Mouse (Mus musculus) hematopoietic stem cell, adult 5-6 weeks (primary cell): Measurements from ENCODE around the gene Ap3b1. TPM values are rescaled to one million over a fixed set of nuclear protein-coding genes. Genes with fewer than 3 reads are reported as not detected.

Experiments
- ATAC-seq, 2 experiments: fragments of 125-278 bp in 1 of 2; replicated peaks in 1 of 2; 2 replicates each; pipeline ENCODE4 v1.8.0; 2016 to 2017; ENCODE audit warnings: inconsistent platforms in 2 of 2, mild to moderate bottlenecking in 2 of 2, moderate number of reproducible peaks in 2 of 2, low read depth in 1 of 2, moderate TSS enrichment in 1 of 2; ENCODE audit not compliant: low FRiP score in 2 of 2, poor library complexity in 2 of 2, severe bottlenecking in 2 of 2, insufficient read depth in 1 of 2, low TSS enrichment in 1 of 2
- total RNA-seq: library from RNA; stranded (forward); fragments of 172-1452, 232-1000 nt; gene quantifications from 2 replicates; pipeline ENCODE4 v1.2.3, GENCODE M21; 2017

The Ap3b1 gene
- total RNA-seq, 1 experiment from 2014 or later = 107 TPM

DNA sequence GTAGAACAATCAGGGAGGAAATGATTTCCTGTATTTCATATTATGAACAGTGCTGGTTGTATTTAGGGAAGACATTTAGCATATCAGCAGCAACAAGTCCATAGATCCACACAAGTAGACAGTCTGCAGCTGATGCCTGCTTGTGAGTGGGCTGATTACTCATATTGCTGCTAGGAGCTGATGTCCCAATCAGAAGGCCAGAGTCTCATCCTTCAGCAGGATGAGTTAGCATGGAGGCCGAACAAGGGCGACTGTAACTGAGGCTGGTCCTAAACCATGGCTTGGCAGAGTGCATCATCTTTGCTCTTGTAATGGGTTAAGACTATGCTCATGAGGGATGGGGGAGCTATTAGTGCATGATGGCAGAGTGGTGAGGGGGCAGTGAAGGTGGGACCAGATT is 9.1 kb downstream of the Ap3b1 start:
- no peak for ATAC-seq

GRCm38 (mm10) chr13:94370521-94370920 is 11.8 kb downstream of the Ap3b1 start:
- no peak for ATAC-seq

GRCm38 (mm10) chr13:94372066-94372465 is 13.3 kb downstream of the Ap3b1 start:
- no peak for ATAC-seq

GRCm38 (mm10) chr13:94374131-94374530 is 15.4 kb downstream of the Ap3b1 start:
- ATAC-seq = no peak

- ATAC-seq = no peak
Observed at GRCm38 (mm10) chr13:94375526-94376390, 17.0 kb downstream of the Ap3b1 start.

GRCm38 (mm10) chr13:94379006-94379405 is 20.2 kb downstream of the Ap3b1 start:
- ATAC-seq = no peak

DNA sequence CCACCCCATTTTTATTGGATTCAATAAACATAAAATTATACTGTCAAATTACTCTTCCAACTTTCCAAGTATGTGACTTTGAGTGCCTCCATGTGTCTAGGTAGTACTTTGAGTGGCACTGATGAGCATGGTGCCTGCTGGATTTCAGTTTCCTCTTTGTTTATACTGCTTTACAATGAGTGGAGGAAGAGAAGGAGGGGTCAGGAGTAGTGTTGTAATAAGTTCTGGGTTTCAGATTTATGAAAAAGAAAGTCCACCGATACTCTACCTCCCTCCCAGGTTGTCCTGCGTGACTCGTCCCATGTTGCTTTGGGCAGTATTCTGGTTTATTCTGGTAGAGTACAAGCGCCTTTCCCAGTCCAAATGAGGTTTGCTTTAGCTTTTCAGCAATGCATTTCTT is 22.7 kb downstream of the Ap3b1 start:
- ATAC-seq = peak; percentile 30 to 47; a peak in 3 of 4 replicates

- ATAC-seq = peak; percentile 72 to 81
Observed at GRCm38 (mm10) chr13:94381829-94382675, 23.3 kb downstream of the Ap3b1 start.

DNA sequence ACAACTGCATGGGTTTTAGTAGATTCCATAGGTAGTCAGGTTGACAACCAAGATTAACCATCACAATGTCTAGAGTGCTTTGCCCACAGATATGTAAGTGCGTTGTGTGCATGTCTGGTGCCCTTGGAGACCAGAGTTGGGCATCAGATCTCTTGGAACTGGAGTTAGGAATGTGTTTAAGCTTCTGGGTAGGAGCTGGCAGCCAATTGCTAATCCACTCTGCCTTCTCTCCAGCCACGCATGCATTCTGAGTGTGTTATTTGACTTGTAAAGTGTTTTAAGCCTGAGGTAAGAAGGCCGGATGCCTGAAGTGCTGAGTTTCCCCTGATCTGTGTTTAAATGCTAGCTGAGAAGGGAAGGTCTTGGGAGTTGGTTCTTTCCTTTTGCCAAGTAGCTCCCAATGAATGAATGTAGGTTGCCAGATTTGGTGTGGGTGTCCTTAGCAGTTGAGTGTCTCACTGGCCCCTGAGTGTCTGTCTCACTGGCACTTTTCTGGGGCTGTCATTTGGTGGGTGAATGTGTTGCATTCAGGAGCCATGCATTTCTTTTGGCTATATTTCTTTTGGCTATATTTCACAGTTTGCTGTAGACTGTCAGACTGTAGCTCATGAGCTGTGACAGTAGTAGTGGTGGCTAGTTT is 26.3 kb downstream of the Ap3b1 start:
- no peak for ATAC-seq

GRCm38 (mm10) chr13:94388566-94388965 is 29.8 kb downstream of the Ap3b1 start:
- peak in 1 of 2 experiments; percentile 7; a peak in 1 of 4 replicates for ATAC-seq

GRCm38 (mm10) chr13:94389541-94389940 is 30.8 kb downstream of the Ap3b1 start:
- no peak for ATAC-seq

- ATAC-seq = no peak
Observed at GRCm38 (mm10) chr13:94392282-94392681, 33.5 kb downstream of the Ap3b1 start.

DNA sequence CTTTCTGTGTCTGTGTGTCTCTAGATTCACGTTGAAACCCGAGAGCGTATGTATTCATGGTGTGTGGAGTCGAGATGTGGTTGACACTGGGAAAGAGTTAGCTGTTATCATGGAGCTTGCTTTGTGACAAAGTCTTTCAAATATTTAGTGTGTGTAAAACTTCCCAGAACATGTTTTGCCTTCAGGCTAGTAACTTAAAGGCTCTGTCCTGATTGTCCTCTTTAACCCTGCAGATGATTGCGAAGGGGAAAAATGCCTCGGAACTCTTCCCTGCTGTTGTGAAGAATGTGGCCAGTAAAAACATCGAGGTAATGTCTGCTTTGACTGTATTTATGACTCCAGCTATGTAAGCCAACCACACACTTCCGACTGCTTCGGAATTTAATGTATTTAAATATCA is 35.7 kb downstream of the Ap3b1 start:
- no peak for ATAC-seq

DNA sequence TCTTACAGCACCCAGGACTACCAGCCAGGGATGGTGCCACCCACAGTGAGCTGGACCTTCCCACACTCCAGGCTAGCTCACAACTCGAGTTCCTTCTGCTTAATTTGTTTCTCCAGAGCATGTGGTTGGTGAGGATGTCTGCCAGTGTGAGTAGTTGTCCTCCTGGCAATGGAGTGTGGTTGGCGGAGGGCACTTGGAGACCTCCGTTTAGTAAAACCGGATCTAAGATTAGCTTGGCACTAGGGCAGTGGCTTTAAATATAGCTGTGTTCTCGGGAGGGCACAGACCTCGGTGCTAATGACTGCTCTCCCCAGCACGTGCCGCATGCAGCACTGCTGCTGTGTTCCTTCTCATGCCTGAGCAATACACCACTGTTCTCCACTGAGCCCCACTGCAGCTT is 37.0 kb downstream of the Ap3b1 start:
- ATAC-seq = no peak

GRCm38 (mm10) chr13:94396392-94396920 is 37.7 kb downstream of the Ap3b1 start:
- no peak for ATAC-seq

- ATAC-seq = no peak
Observed at GRCm38 (mm10) chr13:94398568-94399374, 40.0 kb downstream of the Ap3b1 start.

DNA sequence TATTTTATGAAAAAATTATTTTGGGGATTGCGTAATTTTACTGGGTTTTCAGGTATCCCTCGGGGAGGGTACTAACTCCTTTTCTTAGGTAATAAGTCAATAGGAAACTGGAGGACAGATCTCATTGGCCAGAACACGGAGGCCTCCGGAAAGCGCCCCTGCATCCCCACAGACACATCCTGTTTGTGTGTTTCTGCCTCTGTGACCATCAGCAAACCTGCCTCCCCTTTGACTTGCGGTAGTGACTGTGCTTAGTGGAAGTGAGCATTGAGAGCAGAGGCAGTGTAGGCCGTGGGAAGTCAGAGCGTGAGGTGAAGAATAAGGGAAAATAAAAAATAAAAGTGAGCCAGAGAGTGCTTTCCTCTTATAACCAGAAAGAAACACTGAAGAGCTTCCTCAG is 41.7 kb downstream of the Ap3b1 start:
- ATAC-seq = peak; percentile 91 to 92
